ENCODE assay signal across 21 mouse cellular contexts in the genomic region with DNA sequence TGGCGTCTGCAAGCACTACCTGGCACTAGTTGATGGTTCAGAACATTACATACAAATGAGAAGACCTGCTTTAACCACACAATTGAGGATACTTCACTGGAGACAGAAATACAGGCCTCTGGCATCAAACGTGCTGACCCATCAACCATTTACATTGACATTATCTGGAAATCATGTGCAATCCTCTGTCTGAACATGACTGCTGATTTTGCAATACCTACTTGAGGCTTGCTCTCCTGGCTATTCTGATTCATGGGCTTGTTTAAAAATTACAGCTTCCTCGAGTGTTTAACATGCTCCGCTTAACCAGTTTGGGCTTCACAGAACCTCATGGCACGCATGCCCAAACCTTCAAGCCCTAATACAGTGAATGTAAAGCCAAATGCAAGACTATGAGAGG. TPM values are rescaled to one million over a fixed set of nuclear protein-coding genes. Genes with fewer than 3 reads are reported as not detected.
A peak's percentile ranks its signal among the peaks of the same experiment; 100 is the strongest.
DNase-seq lines count a peak whose midpoint lies in the region; TF ChIP-seq lines count a peak whose summit lies in the region.
"Had no signal": no experiment of that assay in that cellular context is flagged by ENCODE, and none has a peak within 500 bp of the region (broad histone marks: within the 10 kb centered on the region; RNA-seq: fewer than 3 reads in every experiment).

No protein-coding gene starts in this region.

- H3K27ac ChIP-seq in thymus, adult 2 months (ENCODE audit: control insufficient read depth, insufficient read depth, low read length): no peak overlapping the region
- H3K27ac ChIP-seq: embryonic facial prominence, embryonic 10.5 days; embryonic facial prominence, embryonic 12.5 days; forebrain, embryonic 12.5 days had no signal

- no peaks in the 10 kb centered on the region for H3K36me3 ChIP-seq in thymus, adult 2 months (ENCODE audit: control insufficient read depth, insufficient read depth, low read length)
- H3K36me3 ChIP-seq: embryonic facial prominence, embryonic 10.5 days; embryonic facial prominence, embryonic 12.5 days; forebrain, embryonic 10.5 days; forebrain, embryonic 12.5 days; G1E had no signal

- H3K4me3 ChIP-seq in thymus, adult 2 months (ENCODE audit: control insufficient read depth, insufficient read depth, low read length): no peak overlapping the region
- H3K4me3 ChIP-seq: embryonic facial prominence, embryonic 10.5 days; embryonic facial prominence, embryonic 12.5 days; forebrain, embryonic 10.5 days; forebrain, embryonic 12.5 days had no signal

- H3K4me1 ChIP-seq in thymus, adult 2 months (replicated peaks; ENCODE audit: control insufficient read depth, insufficient read depth, low read length): no peaks in the 10 kb centered on the region

- TF ChIP-seq CTCF in thymus, adult 2 months (IDR thresholded peaks at IDR 0.05; ENCODE audit: borderline replicate concordance, control insufficient read depth, extremely low read depth, insufficient read depth, low read length, poor library complexity): no peak

- intact Hi-C loops in heart, postnatal 36 days (cut with DNase I): no loop called here

- WGBS in thymus, adult 2 months: 91% methylated on average over 5 of the region's 5 CpGs

- H3K27me3 ChIP-seq in thymus, adult 2 months (ENCODE audit: control insufficient read depth, insufficient read depth, low read length): no peaks in the 10 kb centered on the region
- H3K27me3 ChIP-seq: CH12.LX; embryonic facial prominence, embryonic 12.5 days; forebrain, embryonic 12.5 days had no signal

- TF ChIP-seq POLR2A in thymus, adult 2 months (IDR thresholded peaks at IDR 0.05; ENCODE audit: control insufficient read depth, extremely low read depth, insufficient read depth, low read length, poor library complexity): no peak

- peak; percentile 8 for DNase-seq in heart, adult 11 months
- no peak for DNase-seq in heart, postnatal 36 days
- peak; percentile 18 to 35 for DNase-seq in urinary bladder, adult 18-20 months (ENCODE audit: low spot score in 2 of 2)
- no peak for DNase-seq in urinary bladder, postnatal 10 days (ENCODE audit: low spot score)
- DNase-seq in fat pad, adult 2 months (ENCODE audit: extremely low read depth, low read depth, low spot score): peak; percentile 90
- DNase-seq in thymus, adult 2 months: no peak
- DNase-seq: adrenal gland, adult 8-10 months; adrenal gland, postnatal 14 days; adrenal gland, postnatal 36 days; B cell, adult 2 months; cerebellum, adult 11-12 months; cerebellum, adult 2 months; cerebellum, adult 9-10 months; cerebellum, postnatal 10 days; cerebellum, postnatal 25 days had no signal

RNA-seq across cellular contexts. Expression of a gene that starts 42.4 kb away (rescaled TPM):
- total RNA-seq in heart, postnatal 36 days (2021): 10 to 100 TPM; 16.2 to 19.7 TPM
- polyA plus RNA-seq in thymus, adult 2 months (2012; rRNA removed): 8.2 and 9.4 TPM in 2 replicates
- polyA plus RNA-seq: G1E had no signal

Comparison
In these comparisons a context has a peak if more than half of its experiments do, and no peak if none do; other contexts are left out.
1. DNase-seq: peak in heart, adult 11 months (single experiment), urinary bladder, adult 18-20 months (2 of 2) and fat pad, adult 2 months (single experiment); none in heart, postnatal 36 days (0 of 2), urinary bladder, postnatal 10 days (single experiment) and thymus, adult 2 months (single experiment).